Mouse (Mus musculus) stomach, postnatal 0 days (tissue): ENCODE results near the gene Oxld1.

Experiments
- CTCF ChIP-seq: IDR thresholded peaks from 2 replicates; pipeline ENCODE4 v1.5.1; 2016; ENCODE audit warnings: antibody characterized with exemption, low read depth, mild to moderate bottlenecking, moderate library complexity
- EP300 ChIP-seq: optimal IDR thresholded peaks from 2 replicates; pipeline ENCODE3; 2016; ENCODE audit warnings: antibody characterized with exemption

DNA sequence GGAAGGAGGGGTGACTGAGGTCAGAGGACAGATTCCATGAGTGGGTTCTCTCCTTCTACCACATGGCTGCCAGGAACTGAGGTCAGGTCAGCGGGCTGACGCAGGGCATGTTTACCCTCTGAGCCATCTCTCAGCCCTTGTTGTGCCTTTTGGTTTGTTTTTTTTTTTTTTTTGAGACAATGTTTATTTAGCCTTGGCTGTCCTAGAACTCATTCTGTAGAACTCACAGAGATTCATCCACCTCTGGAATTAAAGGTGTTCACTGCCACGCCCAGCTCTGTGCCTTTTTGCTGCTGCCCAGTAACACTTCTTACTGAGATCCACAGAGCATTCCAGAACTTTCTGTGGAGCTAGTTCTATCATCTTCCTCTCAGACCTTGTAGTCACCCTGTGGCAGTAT lies 47.8 kb upstream of the Oxld1 start:
- TF ChIP-seq CTCF (no peak), EP300 (no peak)
